Mouse (Mus musculus) G1E (cell line): ENCODE measurements around the gene Pmm2.

Source experiments
- CTCF ChIP-seq: IDR thresholded peaks from 2 replicates; pipeline ENCODE4 v1.5.1; 2012; ENCODE audit warnings: low read depth, low read length, inconsistent platforms, mixed read lengths
- GATA1 ChIP-seq: IDR thresholded peaks from 2 replicates; pipeline ENCODE4 v1.6.1; 2012; ENCODE audit warnings: borderline replicate concordance, low read length, inconsistent platforms, mixed read lengths

DNA sequence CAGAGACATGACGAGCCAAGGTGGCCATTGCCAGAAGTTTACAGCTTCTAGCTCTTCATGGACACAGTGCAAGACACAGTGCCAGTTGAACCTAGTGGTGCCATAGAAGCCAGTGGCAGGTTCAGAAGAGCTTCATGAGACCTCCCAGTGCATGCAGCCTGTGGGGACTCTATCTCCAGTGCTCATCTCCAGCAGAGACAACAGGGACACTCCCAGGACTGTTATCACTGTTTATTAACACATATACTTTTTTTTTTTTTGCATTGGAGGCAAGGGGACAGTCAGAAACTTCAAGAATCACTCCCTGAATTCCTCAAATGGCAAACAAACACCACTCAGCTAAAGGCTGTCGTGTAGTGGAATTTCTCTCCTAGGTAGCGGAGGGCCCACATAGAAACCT, 24.0 kb upstream of the Pmm2 start:
- TF ChIP-seq CTCF = no peak
- TF ChIP-seq GATA1 = no peak
